Mouse (Mus musculus): ENCODE data around the gene Tdpoz1. TPM values are rescaled to one million over a fixed set of nuclear protein-coding genes. Genes with fewer than 3 reads are reported as not detected.
"Not testable (repeated sequence)": the region's sequence is repeated elsewhere in the genome, so short reads cannot be mapped to it uniquely, and the experiment has no call there.

Gene Tdpoz1
- not detected in 2 replicates for polyA plus RNA-seq (2015; fragmentation: Nextera tagmentation; extraction: Ambion mirVana)

DNA sequence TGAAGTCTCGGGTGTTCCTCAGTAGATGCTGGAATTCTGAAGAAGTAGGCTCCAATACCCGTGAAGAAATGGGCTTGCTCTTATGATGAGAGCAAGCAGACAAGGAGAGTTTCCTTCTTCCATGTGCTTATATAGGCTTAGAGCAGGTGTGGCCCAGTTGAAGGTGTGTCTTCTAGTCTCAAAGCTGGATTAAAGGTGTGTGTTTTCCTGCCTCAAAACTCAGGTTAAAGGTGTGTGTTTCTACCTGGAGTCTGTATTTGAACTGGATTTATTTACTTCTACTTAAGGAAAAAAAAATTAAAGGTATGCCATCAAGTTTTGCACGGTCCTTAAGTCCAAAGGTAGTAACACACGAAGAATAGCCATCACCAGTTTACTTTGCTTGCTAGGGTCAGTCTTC lies at the start of gene Tdpoz1:
Gene Tdpoz1, minus strand, starts transcription at position 101 of the 400 bp plus-strand sequence.
- H3K9me3 ChIP-seq; H3K4me3 ChIP-seq (replicated peaks); H3K4me2 ChIP-seq (replicated peaks); H3K9ac ChIP-seq (replicated peaks); H3K27me3 ChIP-seq; H3K36me3 ChIP-seq; H3K4me1 ChIP-seq (replicated peaks); ATAC-seq; H3K27ac ChIP-seq: not testable (repeated sequence)
- 77% methylated on average over 3 of the region's 4 CpGs for WGBS

GRCm38 (mm10) chr3:93708969-93709637 lies 33.0 kb upstream of the Tdpoz1 start:
- not testable (repeated sequence) for H3K36me3 ChIP-seq; H3K4me3 ChIP-seq (replicated peaks); H3K4me2 ChIP-seq (replicated peaks); ATAC-seq; H3K27ac ChIP-seq; H3K9ac ChIP-seq (replicated peaks); H3K27me3 ChIP-seq; H3K4me1 ChIP-seq (replicated peaks); H3K9me3 ChIP-seq
- WGBS = 84% methylated on average over 2 of the region's 2 CpGs

DNA sequence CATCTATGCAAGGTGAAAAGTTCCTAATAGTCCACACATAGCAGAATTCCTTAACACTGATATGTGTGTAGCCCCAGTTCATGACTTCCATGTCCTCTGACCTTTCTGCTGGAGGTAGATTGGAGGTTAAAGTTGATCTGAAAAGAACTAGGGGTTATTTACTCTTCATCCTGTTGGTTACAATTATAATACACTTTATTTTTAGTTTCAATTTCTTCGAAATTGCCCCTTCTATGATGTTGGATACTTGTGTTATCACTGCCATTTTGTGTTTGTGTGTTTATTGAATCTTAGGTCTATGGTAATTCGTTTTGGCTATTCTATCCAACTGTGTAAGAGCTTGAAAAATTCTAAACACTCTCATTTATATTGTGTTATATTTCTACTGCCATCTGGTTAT lies 16.9 kb upstream of the Tdpoz1 start, which contains the start of gene Gm37596:
Gene Gm37596, minus strand, starts transcription at position 101 of the 400 bp plus-strand sequence.
- H3K4me1 ChIP-seq (replicated peaks); H3K27ac ChIP-seq; ATAC-seq; H3K4me3 ChIP-seq (replicated peaks); H3K9me3 ChIP-seq; H3K36me3 ChIP-seq; H3K27me3 ChIP-seq; H3K4me2 ChIP-seq (replicated peaks); H3K9ac ChIP-seq (replicated peaks): not testable (repeated sequence)
- 81% methylated on average over 1 of the region's 2 CpGs for WGBS

DNA sequence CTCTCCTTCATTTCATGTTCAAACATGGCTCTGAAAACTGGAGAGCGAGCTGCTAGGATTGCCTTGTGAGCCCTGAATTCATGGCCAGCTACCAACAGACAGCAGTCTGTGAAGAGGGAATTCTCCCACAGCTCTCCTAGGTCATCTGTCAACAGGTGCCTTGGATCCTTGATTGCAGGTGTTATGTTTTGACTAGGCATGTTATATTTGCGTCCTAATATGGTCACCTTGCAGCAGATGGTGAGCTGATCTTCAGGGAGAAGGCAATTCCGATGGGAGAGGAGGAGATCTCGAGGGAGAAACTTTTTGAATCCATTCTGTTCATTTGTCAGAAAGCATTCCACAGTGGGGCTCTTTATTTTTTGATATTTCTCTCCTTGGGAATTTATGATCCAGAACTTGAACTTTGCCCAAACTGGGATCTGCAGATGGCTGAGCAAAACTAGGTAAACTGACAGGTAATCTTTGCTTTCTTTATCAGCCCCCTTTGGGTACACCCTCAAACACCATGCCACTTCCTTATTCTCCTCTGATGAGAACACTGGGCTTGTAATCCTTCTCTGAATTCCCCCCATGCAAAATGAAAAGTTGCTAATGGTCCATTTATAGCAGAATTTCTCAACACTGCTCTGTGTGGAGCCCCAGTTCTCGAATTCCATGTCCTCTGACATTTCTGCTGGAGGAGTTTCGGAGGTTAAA lies 5.2 kb downstream of the Tdpoz1 start:
- H3K4me2 ChIP-seq (replicated peaks); ATAC-seq; H3K4me3 ChIP-seq (replicated peaks); H3K36me3 ChIP-seq; H3K27ac ChIP-seq; H3K27me3 ChIP-seq; H3K9ac ChIP-seq (replicated peaks); H3K4me1 ChIP-seq (replicated peaks); H3K9me3 ChIP-seq: not testable (repeated sequence)
- 77% methylated on average over 5 of the region's 6 CpGs for WGBS

DNA sequence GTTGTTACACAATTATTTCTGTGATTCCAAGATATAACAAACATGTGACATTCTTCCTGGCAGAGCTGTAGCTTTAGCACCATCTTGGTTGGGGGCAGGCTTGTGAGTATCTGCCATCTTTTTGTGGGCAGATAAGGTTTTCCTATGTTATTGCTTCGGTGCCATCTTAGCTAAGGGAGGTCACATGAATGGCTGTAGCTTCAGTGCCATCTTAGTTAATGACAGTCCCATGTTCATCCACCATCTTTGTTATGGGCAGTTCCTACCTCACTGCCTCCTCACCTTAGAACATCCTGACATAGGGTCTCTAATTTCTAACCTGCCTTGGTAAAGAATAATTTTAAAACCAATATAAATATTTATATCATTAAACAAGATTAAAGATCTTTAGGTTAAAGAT lies 21.9 kb downstream of the Tdpoz1 start:
- no peaks in the 10 kb centered on the region for H3K9me3 ChIP-seq
- no peak overlapping the region for H3K4me3 ChIP-seq (replicated peaks)
- no peaks in the 10 kb centered on the region for H3K4me1 ChIP-seq (replicated peaks)
- no peaks in the 10 kb centered on the region for H3K36me3 ChIP-seq
- H3K27ac ChIP-seq = no peak overlapping the region
- no peak for ATAC-seq
- H3K9ac ChIP-seq (replicated peaks) = no peak overlapping the region
- 77% methylated on average over 1 of the region's 1 CpGs for WGBS
- H3K27me3 ChIP-seq = no peaks in the 10 kb centered on the region
- no peak overlapping the region for H3K4me2 ChIP-seq (replicated peaks)

DNA sequence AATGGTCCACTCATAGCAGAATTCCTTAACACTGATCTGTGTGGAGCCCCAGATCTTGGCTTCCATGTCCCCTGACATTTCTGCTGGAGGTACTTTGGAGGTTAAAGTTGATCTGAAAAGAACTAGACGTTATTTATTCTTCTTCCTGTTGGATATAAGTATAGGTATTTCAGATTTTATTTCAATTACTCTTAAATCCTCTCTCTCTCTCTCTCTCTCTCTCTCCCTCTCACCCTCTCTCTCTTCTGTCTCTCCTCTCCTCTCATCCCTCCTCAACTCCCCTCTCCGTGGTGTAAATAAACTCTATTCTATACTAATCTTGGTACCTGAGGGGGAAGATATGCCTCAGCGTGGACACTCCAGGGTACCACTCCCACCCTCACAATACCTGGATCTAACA lies 23.5 kb downstream of the Tdpoz1 start, which contains the start of gene Tdpoz2:
Gene Tdpoz2, minus strand, starts transcription at position 101 of the 400 bp plus-strand sequence.
- 89% methylated on average over 3 of the region's 3 CpGs for WGBS
- Histone ChIP-seq H3K4me2 (replicated peaks) (no peak within 1 kb of the TSS), H3K9me3 (no peaks in the 10 kb centered on the region), H3K9ac (replicated peaks) (no peak within 1 kb of the TSS), H3K4me1 (replicated peaks) (no peaks in the 10 kb centered on the region), H3K4me3 (replicated peaks) (no peak within 1 kb of the TSS), H3K27ac (no peak within 1 kb of the TSS), H3K36me3 (no peaks in the 10 kb centered on the region), H3K27me3 (no peaks in the 10 kb centered on the region)
- ATAC-seq = no peak

DNA sequence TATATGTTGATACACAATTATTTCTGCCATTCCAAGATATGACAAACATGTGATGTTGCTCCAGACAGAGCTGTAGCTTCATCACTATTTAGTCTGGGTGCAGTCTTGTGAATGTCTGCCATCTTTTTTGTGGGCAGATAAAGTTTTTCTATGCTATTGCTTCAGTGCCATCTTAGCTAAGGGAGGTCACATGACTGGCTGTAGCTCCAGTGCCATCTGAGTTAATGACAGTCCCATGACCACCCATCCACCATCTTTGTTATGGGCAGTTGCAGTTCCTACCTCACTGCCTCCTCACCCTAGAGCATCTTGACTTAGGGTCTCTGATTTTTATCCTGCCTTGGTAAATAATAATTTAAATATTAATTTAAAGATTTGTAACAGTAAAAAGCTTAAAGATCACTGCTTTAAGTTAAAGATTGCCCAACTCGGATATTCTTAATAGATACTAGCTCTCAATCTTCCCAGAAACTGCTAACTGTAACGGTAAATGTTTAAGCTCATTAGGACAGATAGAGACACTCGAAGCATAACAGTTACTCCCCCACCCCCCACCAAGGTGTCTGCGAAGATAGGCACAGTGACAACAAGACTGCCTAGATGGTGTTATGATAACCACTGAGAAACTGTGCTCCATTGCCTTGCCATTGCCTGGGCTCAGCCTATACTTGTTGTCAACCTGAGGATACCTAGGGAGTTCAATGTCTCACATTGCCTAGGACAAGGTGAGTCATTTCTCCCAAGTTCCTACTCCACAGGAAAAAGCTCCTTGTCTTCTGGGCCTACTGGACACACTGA lies 45.0 kb downstream of the Tdpoz1 start:
- not testable (repeated sequence) for H3K36me3 ChIP-seq; H3K27me3 ChIP-seq; H3K9me3 ChIP-seq; H3K4me2 ChIP-seq (replicated peaks); H3K9ac ChIP-seq (replicated peaks); ATAC-seq; H3K4me1 ChIP-seq (replicated peaks); H3K27ac ChIP-seq; H3K4me3 ChIP-seq (replicated peaks)
- 92% methylated on average over 4 of the region's 4 CpGs for WGBS

Other genes with a start within 250 kb of the Tdpoz1 start
- 0.74 and 0.75 TPM in 2 replicates for gene Tchh, start 234.0 kb downstream of the Tdpoz1 start, polyA plus RNA-seq (2015; fragmentation: Nextera tagmentation; extraction: Ambion mirVana)
- 0.09 TPM in 1 of 2 replicates, not detected in the other for gene Tchhl1, start 207.6 kb downstream of the Tdpoz1 start, polyA plus RNA-seq (2015; fragmentation: Nextera tagmentation; extraction: Ambion mirVana)
- 149 and 157 TPM in 2 replicates for gene S100a11, start 155.8 kb downstream of the Tdpoz1 start, polyA plus RNA-seq (2015; fragmentation: Nextera tagmentation; extraction: Ambion mirVana)
- gene S100a10, start 121.2 kb downstream of the Tdpoz1 start, polyA plus RNA-seq (2015; fragmentation: Nextera tagmentation; extraction: Ambion mirVana) = 90.8 and 93.2 TPM in 2 replicates
- not detected in 2 replicates for gene Tdpoz2, start 23.6 kb downstream of the Tdpoz1 start, polyA plus RNA-seq (2015; fragmentation: Nextera tagmentation; extraction: Ambion mirVana)
- not detected in 2 replicates for gene Gm37596, start 16.8 kb upstream of the Tdpoz1 start, polyA plus RNA-seq (2015; fragmentation: Nextera tagmentation; extraction: Ambion mirVana)
- not detected in 2 replicates for gene Gm5773, start 96.7 kb upstream of the Tdpoz1 start, polyA plus RNA-seq (2015; fragmentation: Nextera tagmentation; extraction: Ambion mirVana)
- gene Tdpoz4, start 120.1 kb upstream of the Tdpoz1 start, polyA plus RNA-seq (2015; fragmentation: Nextera tagmentation; extraction: Ambion mirVana) = not detected in 2 replicates
- gene Tdpoz3, start 149.7 kb upstream of the Tdpoz1 start, polyA plus RNA-seq (2015; fragmentation: Nextera tagmentation; extraction: Ambion mirVana) = not detected in 2 replicates

Data from midbrain, embryonic 13.5 days (tissue).